Mouse (Mus musculus): Measurements from ENCODE around the gene Rhox12.

The Rhox12 gene

DNA sequence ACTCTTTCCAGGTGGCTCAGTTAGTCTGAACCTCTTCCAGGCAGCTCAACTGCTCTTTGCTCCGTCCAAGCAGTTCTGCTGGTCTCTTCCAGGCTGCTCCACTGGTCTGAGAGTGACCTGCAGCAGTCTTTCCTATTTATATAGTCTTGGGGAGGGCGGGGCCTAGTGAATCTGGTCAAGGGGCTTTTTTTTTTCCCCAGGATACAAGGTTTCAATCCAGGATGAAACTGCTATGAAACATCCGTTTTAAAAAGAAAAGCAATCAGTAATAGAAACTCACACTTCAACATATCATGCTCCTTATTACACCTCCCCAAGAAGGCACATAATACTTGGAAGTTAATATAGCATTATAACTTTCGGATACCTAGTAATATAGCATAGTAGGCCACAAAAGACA is at the start of gene Rhox12:
Gene Rhox12 (minus strand): TSS at position 101 of the 400 bp plus-strand sequence.
- DNase-seq: no peak

- DNase-seq: no peak
Measured at GRCm38 (mm10) chrX:38159097-38159496, 48.4 kb upstream of the Rhox12 start.

DNA sequence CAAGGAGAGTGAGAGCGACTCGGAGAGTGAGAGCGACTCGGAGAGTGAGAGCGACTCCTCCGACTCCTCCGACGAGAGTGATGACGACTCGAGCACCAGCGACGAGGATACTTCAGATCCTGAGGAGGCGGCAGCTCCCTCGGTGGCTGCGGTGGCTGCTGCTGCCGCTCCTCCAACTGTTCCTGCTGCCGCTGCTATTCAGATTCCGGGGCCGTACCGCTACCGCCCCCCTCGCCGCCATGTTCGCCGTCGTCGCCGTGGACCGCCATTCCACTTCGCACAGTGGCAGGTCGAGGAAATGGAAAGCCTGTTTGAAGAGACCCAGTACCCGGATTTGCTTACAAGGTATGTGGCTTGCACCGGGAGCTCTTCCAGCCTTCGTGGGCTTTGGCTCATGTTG is 10.8 kb upstream of the Rhox12 start:
- DNase-seq: no peak

- no peak for DNase-seq
Measured at GRCm38 (mm10) chrX:38120982-38121381, 10.3 kb upstream of the Rhox12 start, which contains the start of gene Rhox13. Gene Rhox13 (plus strand): TSS chrX:38121219.

DNA sequence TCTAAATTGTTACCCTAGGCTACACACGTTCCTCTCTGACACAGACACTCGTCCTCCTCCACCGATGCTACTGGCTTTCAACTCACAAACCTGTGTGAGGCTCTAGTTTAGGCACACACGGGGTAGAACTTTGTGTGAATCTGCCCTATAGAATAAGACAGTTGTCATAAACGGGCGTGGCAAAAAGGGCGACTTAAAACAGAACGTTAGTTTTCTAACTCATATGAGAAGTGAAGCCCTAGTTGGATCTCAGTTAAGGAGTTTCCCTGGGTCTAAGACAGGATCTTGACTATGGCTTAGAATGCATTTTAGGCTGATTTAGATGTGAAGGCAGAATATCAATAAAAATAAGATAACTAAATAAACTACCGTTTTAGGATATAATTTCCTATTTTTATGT is 25.7 kb downstream of the Rhox12 start, which contains the start of gene Rhox11:
Gene Rhox11 (minus strand): TSS at position 101 of the 400 bp plus-strand sequence.
- no peak for DNase-seq

DNA sequence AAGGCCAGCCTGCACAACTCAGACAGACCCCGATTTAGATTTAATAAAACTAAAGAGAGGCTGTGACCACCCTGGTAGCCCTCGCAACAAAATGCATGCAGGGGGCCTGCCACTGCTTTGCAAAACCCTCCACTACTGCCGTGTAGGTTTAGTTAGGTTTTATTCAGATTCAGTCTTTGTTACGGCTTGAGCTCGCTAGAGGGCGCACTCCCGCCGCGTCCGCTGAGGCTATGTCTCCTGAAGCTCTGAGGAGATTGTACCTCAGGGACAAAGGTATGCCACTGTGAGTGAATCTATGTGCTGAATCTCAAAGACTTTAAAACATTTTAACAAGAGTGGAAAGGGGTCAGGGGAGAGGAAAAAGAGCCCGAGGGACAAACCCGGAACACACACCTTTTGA is 26.5 kb downstream of the Rhox12 start:
- no peak for DNase-seq

- no peak for DNase-seq
Measured at GRCm38 (mm10) chrX:38066175-38066574, 44.5 kb downstream of the Rhox12 start, which contains the start of gene Rhox10. Gene Rhox10 (plus strand): TSS chrX:38066475.

- no peak for DNase-seq
Measured at GRCm38 (mm10) chrX:38061544-38061943, 49.2 kb downstream of the Rhox12 start.
